Mouse (Mus musculus) thymus, postnatal 25 days (tissue): ENCODE results near the gene St6galnac5.

Experiments used
- DNase-seq: peaks from one replicate; pipeline ENCODE4 v3.0.0; 2022

The St6galnac5 gene

GRCm38 (mm10) chr3:152981988-152982387, at the start of gene St6galnac5:
TSS of gene St6galnac5 (minus strand) at chr3:152982246.
- no peak for DNase-seq

GRCm38 (mm10) chr3:153030756-153031155, 48.7 kb upstream of the St6galnac5 start:
- no peak for DNase-seq

- DNase-seq, result no peak
Observed at GRCm38 (mm10) chr3:153024016-153024415, 42.0 kb upstream of the St6galnac5 start.

- DNase-seq, result no peak
Observed at GRCm38 (mm10) chr3:153018051-153018450, 36.0 kb upstream of the St6galnac5 start.

- DNase-seq, result no peak
Observed at GRCm38 (mm10) chr3:153016355-153016754, 34.3 kb upstream of the St6galnac5 start.

GRCm38 (mm10) chr3:153006893-153007292, 24.8 kb upstream of the St6galnac5 start:
- DNase-seq, result no peak

- DNase-seq, result no peak
Observed at GRCm38 (mm10) chr3:152998901-152999300, 16.9 kb upstream of the St6galnac5 start.

GRCm38 (mm10) chr3:152998106-152998505, 16.1 kb upstream of the St6galnac5 start:
- no peak for DNase-seq

GRCm38 (mm10) chr3:152993608-152994007, 11.6 kb upstream of the St6galnac5 start:
- DNase-seq, result no peak

- DNase-seq, result no peak
Observed at GRCm38 (mm10) chr3:152990787-152991186, 8.7 kb upstream of the St6galnac5 start.

GRCm38 (mm10) chr3:152980978-152981974, 770 bp downstream of the St6galnac5 start:
- DNase-seq, result no peak

- DNase-seq, result no peak
Observed at GRCm38 (mm10) chr3:152980431-152980830, 1.6 kb downstream of the St6galnac5 start.

GRCm38 (mm10) chr3:152979481-152980092, 2.5 kb downstream of the St6galnac5 start:
- DNase-seq, result no peak

- no peak for DNase-seq
Observed at GRCm38 (mm10) chr3:152971373-152971772, 10.7 kb downstream of the St6galnac5 start.

- peak; percentile 43 for DNase-seq
Observed at GRCm38 (mm10) chr3:152969774-152970347, 12.2 kb downstream of the St6galnac5 start.

GRCm38 (mm10) chr3:152961855-152962376, 20.1 kb downstream of the St6galnac5 start:
- DNase-seq, result no peak

GRCm38 (mm10) chr3:152958358-152959150, 23.5 kb downstream of the St6galnac5 start:
- peak; percentile 81 for DNase-seq

GRCm38 (mm10) chr3:152956771-152957170, 25.3 kb downstream of the St6galnac5 start:
- DNase-seq, result no peak

- DNase-seq, result no peak
Observed at GRCm38 (mm10) chr3:152956038-152956437, 26.0 kb downstream of the St6galnac5 start.

GRCm38 (mm10) chr3:152951634-152952545, 30.2 kb downstream of the St6galnac5 start:
- DNase-seq, result no peak

GRCm38 (mm10) chr3:152950914-152951313, 31.1 kb downstream of the St6galnac5 start:
- no peak for DNase-seq
